Mouse (Mus musculus) MEL (cell line): ENCODE data around the gene 1700003F12Rik. TPM values are rescaled to one million over a fixed set of nuclear protein-coding genes. Genes with fewer than 3 reads are reported as not detected.

Source experiments
- DNase-seq: peaks from one replicate; pipeline ENCODE4 v3.0.0; 2011; ENCODE audit warnings: low read depth, low spot score
- H3K27ac ChIP-seq: 2 replicates; pipeline ENCODE4 v1.5.1; 2012; ENCODE audit warnings: low read depth, mild to moderate bottlenecking, control low read depth, low read length, moderate library complexity; ENCODE audit not compliant: control insufficient read depth
- H3K27me3 ChIP-seq, 2 experiments: fragments of 150-350 bp in 1 of 2; sonication (generic) in 1 of 2; 2 replicates each; pipeline ENCODE4 v1.6.1; 2012; ENCODE audit warnings: low read length in 2 of 2, mild to moderate bottlenecking in 2 of 2, improper control_type of control experiment in 1 of 2, moderate library complexity in 1 of 2; ENCODE audit not compliant: insufficient read depth in 2 of 2, control insufficient read depth in 1 of 2
- H3K36me3 ChIP-seq, 2 experiments: 2 replicates each; pipeline ENCODE4 v1.6.1; 2012 to 2014; ENCODE audit warnings: low read length in 2 of 2, improper control_type of control experiment in 1 of 2, inconsistent platforms in 1 of 2, mild to moderate bottlenecking in 1 of 2; ENCODE audit not compliant: insufficient read depth in 2 of 2, control insufficient read depth in 1 of 2
- H3K4me1 ChIP-seq, 2 experiments: fragments of 150-350 bp in 1 of 2; sonication (generic) in 1 of 2; 2 replicates each; pipeline ENCODE4 v1.6.1; 2012; ENCODE audit warnings: low read length in 2 of 2, improper control_type of control experiment in 1 of 2, mild to moderate bottlenecking in 1 of 2; ENCODE audit not compliant: insufficient read depth in 2 of 2, control insufficient read depth in 1 of 2
- H3K4me3 ChIP-seq, 2 experiments: fragments of 150-350 bp in 1 of 2; sonication (generic) in 1 of 2; 2 replicates each; pipeline ENCODE4 v1.5.1; 2012; ENCODE audit warnings: low read depth in 2 of 2, low read length in 2 of 2, mild to moderate bottlenecking in 2 of 2, moderate library complexity in 2 of 2, control low read depth in 1 of 2, improper control_type of control experiment in 1 of 2; ENCODE audit not compliant: control insufficient read depth in 1 of 2, insufficient read depth in 1 of 2
- H3K79me2 ChIP-seq: 2 replicates; pipeline ENCODE4 v1.6.1; 2012; ENCODE audit warnings: mild to moderate bottlenecking, low read length, moderate library complexity; ENCODE audit not compliant: control insufficient read depth, poor library complexity, insufficient read depth
- H3K9ac ChIP-seq: 2 replicates; pipeline ENCODE4 v1.6.1; 2012; ENCODE audit warnings: low read depth, mild to moderate bottlenecking, control low read depth, low read length, moderate library complexity; ENCODE audit not compliant: control insufficient read depth, poor library complexity, severe bottlenecking
- H3K9me3 ChIP-seq: fragments of 150-350 bp; sonication (generic); replicated peaks from 2 replicates; pipeline ENCODE4 v1.6.1; 2012; ENCODE audit warnings: mild to moderate bottlenecking, low read length, improper control_type of control experiment, moderate library complexity; ENCODE audit not compliant: insufficient read depth
- CTCF ChIP-seq, 3 experiments: IDR thresholded peaks in 2 of 3; conservative IDR thresholded peaks in 1 of 3; 2 replicates each; pipeline ENCODE4 v1.5.1; 2011 to 2012; ENCODE audit warnings: low read length in 3 of 3, low read depth in 2 of 3, mild to moderate bottlenecking in 2 of 3, improper control_type of control experiment in 1 of 3, inconsistent platforms in 1 of 3, mixed read lengths in 1 of 3, moderate library complexity in 1 of 3; ENCODE audit not compliant: control insufficient read depth in 1 of 3, insufficient read depth in 1 of 3, poor library complexity in 1 of 3, severe bottlenecking in 1 of 3
- EP300 ChIP-seq, 2 experiments: IDR thresholded peaks; 2 replicates each; pipeline ENCODE4 v1.6.1; 2011; ENCODE audit warnings: improper control_type of control experiment in 2 of 2, low read length in 2 of 2, low read depth in 1 of 2, mild to moderate bottlenecking in 1 of 2
- ETS1 ChIP-seq: IDR thresholded peaks from 2 replicates; pipeline ENCODE4 v1.6.1; 2012; ENCODE audit warnings: low read depth, mild to moderate bottlenecking, inconsistent platforms, low read length, improper control_type of control experiment, moderate library complexity
- GABPA ChIP-seq: IDR thresholded peaks from 2 replicates; pipeline ENCODE4 v1.6.1; 2012; ENCODE audit warnings: low read depth, mild to moderate bottlenecking, inconsistent platforms, low read length, improper control_type of control experiment, moderate library complexity
- GATA1 ChIP-seq: IDR thresholded peaks from 2 replicates; pipeline ENCODE4 v1.6.1; 2011; ENCODE audit warnings: low read depth, low read length, improper control_type of control experiment
- HCFC1 ChIP-seq: IDR thresholded peaks from 2 replicates; pipeline ENCODE4 v1.6.1; 2012; ENCODE audit warnings: low read depth, mild to moderate bottlenecking, inconsistent platforms, low read length, improper control_type of control experiment, moderate library complexity
- MAFK ChIP-seq: IDR thresholded peaks from 2 replicates; pipeline ENCODE4 v1.6.1; 2011; ENCODE audit warnings: low read depth, mild to moderate bottlenecking, low read length, improper control_type of control experiment, borderline replicate concordance
- MAX ChIP-seq: IDR thresholded peaks from 2 replicates; pipeline ENCODE4 v1.6.1; 2011; ENCODE audit warnings: low read length, improper control_type of control experiment
- MEF2A ChIP-seq: IDR thresholded peaks from 2 replicates; pipeline ENCODE4 v1.6.1; 2014; ENCODE audit warnings: low read depth, mild to moderate bottlenecking, inconsistent platforms, low read length, improper control_type of control experiment; ENCODE audit not compliant: poor library complexity, insufficient replicate concordance, severe bottlenecking; ENCODE audit errors: extremely low read depth
- MYB ChIP-seq: IDR thresholded peaks from 2 replicates; pipeline ENCODE4 v1.6.1; 2011; ENCODE audit warnings: mild to moderate bottlenecking, low read depth, low read length, improper control_type of control experiment
- MYC ChIP-seq: IDR thresholded peaks from 2 replicates; pipeline ENCODE4 v1.6.1; 2011; ENCODE audit warnings: low read depth, mild to moderate bottlenecking, low read length, improper control_type of control experiment, moderate library complexity
- NELFE ChIP-seq: IDR thresholded peaks from 2 replicates; pipeline ENCODE4 v1.6.1; 2011; ENCODE audit warnings: low read depth, low read length, improper control_type of control experiment
- POLR2A ChIP-seq, 2 experiments: IDR thresholded peaks; 2 replicates each; pipeline ENCODE4 v1.6.1; 2011 to 2012; ENCODE audit warnings: low read length in 2 of 2, mild to moderate bottlenecking in 2 of 2, control low read depth in 1 of 2, improper control_type of control experiment in 1 of 2, low read depth in 1 of 2, moderate library complexity in 1 of 2; ENCODE audit not compliant: control insufficient read depth in 1 of 2, insufficient read depth in 1 of 2, poor library complexity in 1 of 2
- POLR2AphosphoS5 ChIP-seq: IDR thresholded peaks from 2 replicates; pipeline ENCODE4 v1.6.1; 2012; ENCODE audit warnings: low read depth, borderline replicate concordance, mild to moderate bottlenecking, inconsistent platforms, low read length, moderate library complexity, mixed read lengths
- RAD21 ChIP-seq: IDR thresholded peaks from 2 replicates; pipeline ENCODE4 v1.6.1; 2011; ENCODE audit warnings: mild to moderate bottlenecking, low read depth, low read length, improper control_type of control experiment
- RCOR1 ChIP-seq: IDR thresholded peaks from 2 replicates; pipeline ENCODE4 v1.6.1; 2012; ENCODE audit warnings: low read depth, mild to moderate bottlenecking, inconsistent platforms, low read length, improper control_type of control experiment
- SMC3 ChIP-seq: IDR thresholded peaks from 2 replicates; pipeline ENCODE4 v1.6.1; 2011; ENCODE audit warnings: low read depth, low read length, improper control_type of control experiment
- TAL1 ChIP-seq: IDR thresholded peaks from 2 replicates; pipeline ENCODE4 v1.6.1; 2012; ENCODE audit warnings: mild to moderate bottlenecking, inconsistent platforms, low read length, moderate library complexity, mixed read lengths
- TCF12 ChIP-seq: IDR thresholded peaks from 2 replicates; pipeline ENCODE4 v1.6.1; 2014; ENCODE audit warnings: low read depth, mild to moderate bottlenecking, inconsistent platforms, low read length, improper control_type of control experiment, moderate library complexity
- UBTF ChIP-seq: IDR thresholded peaks from 2 replicates; pipeline ENCODE4 v1.6.1; 2012; ENCODE audit warnings: low read depth, mild to moderate bottlenecking, inconsistent platforms, low read length, improper control_type of control experiment, moderate library complexity, borderline replicate concordance; ENCODE audit not compliant: insufficient read depth
- ZC3H11A ChIP-seq: IDR thresholded peaks from 2 replicates; pipeline ENCODE4 v1.6.1; 2012; ENCODE audit warnings: low read depth, mild to moderate bottlenecking, inconsistent platforms, low read length, improper control_type of control experiment
- ZKSCAN1 ChIP-seq: IDR thresholded peaks from 2 replicates; pipeline ENCODE4 v1.6.1; 2012; ENCODE audit warnings: low read depth, mild to moderate bottlenecking, inconsistent platforms, low read length, improper control_type of control experiment, moderate library complexity
- ZNF384 ChIP-seq: IDR thresholded peaks from 2 replicates; pipeline ENCODE4 v1.6.1; 2012; ENCODE audit warnings: low read depth, mild to moderate bottlenecking, inconsistent platforms, low read length, improper control_type of control experiment
- polyA plus RNA-seq, 2 experiments: library from polyadenylated mRNA; stranded (reverse) in 1 of 2; unstranded in 1 of 2; fragments of >175 nt in 1 of 2; fragments of >200 nt in 1 of 2; gene quantifications; 2 replicates each; pipeline versions ENCODE4 v1.2.1 to v1.2.4; 2012; ENCODE audit warnings: low replicate concordance in 2 of 2, low read depth in 1 of 2; ENCODE audit not compliant: insufficient read length in 2 of 2, insufficient read depth in 1 of 2, missing spikeins in 1 of 2
- total RNA-seq: library from RNA; depleted of rRNA; stranded (reverse); fragments of 300-350 nt; gene quantifications from 2 replicates; pipeline ENCODE4 v1.2.3, GENCODE M21; 2012

1700003F12Rik gene
- total and polyA plus RNA-seq, 3 experiments, result 0.42 to 0.72 TPM; not detected in 1

GRCm38 (mm10) chr2:154539720-154540119 lies 7.2 kb upstream of the 1700003F12Rik start:
- peak; percentile 50 for DNase-seq
- H3K27ac ChIP-seq, result no peak overlapping the region
- TF ChIP-seq GABPA, result no peak
- TF ChIP-seq HCFC1, result no peak
- TF ChIP-seq RAD21, result peak; percentile 57
- TF ChIP-seq ZKSCAN1, result no peak
- no peak for TF ChIP-seq GATA1
- peak; percentile 65 for TF ChIP-seq SMC3
- TF ChIP-seq CTCF (IDR thresholded peaks at IDR 0.05 in 2 of 3, conservative IDR thresholded peaks at IDR 0.05 in 1 of 3; ENCODE audit: control insufficient read depth in 1 of 3, insufficient read depth in 1 of 3, low read depth in 2 of 3, low read length in 3 of 3, poor library complexity in 1 of 3, severe bottlenecking in 1 of 3), result peak in 2 of 3 experiments; percentile 23 to 62; a peak in 4 of 6 replicates
- peak; percentile 19; the same call in 1 of the 2 replicates for TF ChIP-seq ZC3H11A
- TF ChIP-seq UBTF, result no peak
- TF ChIP-seq, all 39 proteins: peak for 4
- Histone ChIP-seq H3K4me3 (no peak overlapping the region), H3K36me3 (peaks cover 7 to 9% of the 10 kb centered on the region in 2 experiments), H3K79me2 (no peaks in the 10 kb centered on the region), H3K9ac (no peak overlapping the region), H3K9me3 (no peaks in the 10 kb centered on the region), H3K27me3 (no peaks in the 10 kb centered on the region), H3K4me1 (peaks cover 5 to 10% of the 10 kb centered on the region in 2 experiments; a peak in 3 of 4 replicates)

DNA sequence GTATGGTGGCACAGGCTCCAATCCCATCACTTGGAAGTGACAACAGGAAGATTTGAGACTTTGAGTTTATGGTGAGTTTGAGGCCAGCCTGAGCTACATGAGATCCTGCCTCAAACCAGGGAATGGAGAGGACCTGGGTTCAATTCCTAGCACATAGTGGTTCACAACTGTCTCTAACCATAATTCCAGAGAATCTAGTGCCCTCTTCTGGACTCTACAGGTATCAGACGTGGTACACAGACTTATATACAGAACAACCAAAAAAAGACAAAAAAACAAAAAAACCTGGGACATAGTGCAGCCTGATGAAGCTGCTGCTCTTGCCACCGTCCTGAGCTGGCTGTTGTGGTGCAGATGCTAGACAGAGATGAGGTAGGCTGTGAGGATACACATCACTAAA lies 5.3 kb upstream of the 1700003F12Rik start:
- H3K27me3 ChIP-seq, result no peaks in the 10 kb centered on the region
- no peak overlapping the region for H3K27ac ChIP-seq
- TF ChIP-seq ETS1 (no peak), TCF12 (no peak), SMC3 (peak; percentile 53), MAFK (no peak), POLR2A (IDR thresholded peaks at IDR 0.05; ENCODE audit: control insufficient read depth in 1 of 2, insufficient read depth in 1 of 2, low read depth in 1 of 2, low read length in 2 of 2, poor library complexity in 1 of 2) (no peak), TAL1 (no peak), NELFE (no peak), RCOR1 (no peak), POLR2AphosphoS5 (no peak), EP300 (IDR thresholded peaks at IDR 0.05; ENCODE audit: low read depth in 1 of 2, low read length in 2 of 2) (no peak), UBTF (no peak), MYB (no peak), MEF2A (no peak), RAD21 (peak; percentile 41), GABPA (no peak), MYC (no peak), ZC3H11A (no peak), GATA1 (no peak), CTCF (IDR thresholded peaks at IDR 0.05 in 2 of 3, conservative IDR thresholded peaks at IDR 0.05 in 1 of 3; ENCODE audit: control insufficient read depth in 1 of 3, insufficient read depth in 1 of 3, low read depth in 2 of 3, low read length in 3 of 3, poor library complexity in 1 of 3, severe bottlenecking in 1 of 3) (peak in 2 of 3 experiments; percentile 21 to 49; a peak in 3 of 6 replicates), ZKSCAN1 (no peak), ZNF384 (0 out of 2 replicates have a peak, but pooled peaks have one; percentile 13), MAX (no peak)
- no peak overlapping the region for H3K4me3 ChIP-seq
- H3K36me3 ChIP-seq, result peaks cover 5 to 9% of the 10 kb centered on the region in 2 experiments
- peak; percentile 45 for DNase-seq
- peaks cover 5 to 10% of the 10 kb centered on the region in 2 experiments; a peak in 3 of 4 replicates for H3K4me1 ChIP-seq
- no peaks in the 10 kb centered on the region for H3K79me2 ChIP-seq
- H3K9ac ChIP-seq, result no peak overlapping the region
- H3K9me3 ChIP-seq, result no peaks in the 10 kb centered on the region
